6 mouse cellular contexts compared by ENCODE assay signal in the genomic region with DNA sequence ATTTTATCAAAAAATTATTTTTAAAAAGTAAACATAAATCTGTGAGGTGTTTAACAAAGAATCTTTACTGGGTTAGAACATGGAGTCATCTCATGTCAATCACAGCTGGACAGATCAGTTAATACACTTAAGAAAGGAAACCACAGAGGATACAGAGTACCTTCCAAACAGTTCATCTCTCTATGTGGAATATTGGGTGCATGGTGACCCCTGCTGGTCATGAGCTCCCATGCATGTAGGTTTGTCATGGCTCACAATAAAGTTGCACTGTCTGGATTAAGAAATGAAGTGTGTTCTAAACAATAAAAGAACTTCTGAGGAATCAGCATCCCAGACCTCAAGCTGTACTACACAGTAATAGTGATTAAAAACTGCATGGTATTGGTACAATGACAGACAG.
DNase-seq lines count a peak whose midpoint lies in the region; ATAC-seq and TF ChIP-seq lines count a peak whose summit lies in the region.
"Not testable (repeated sequence)": the region's sequence is repeated elsewhere in the genome, so short reads cannot be mapped to it uniquely, and the experiment has no call there.

No protein-coding gene starts in this region.

- H3K27ac ChIP-seq in kidney, postnatal 0 days, result not testable (repeated sequence)

- H3K27me3 ChIP-seq in kidney, postnatal 0 days (ENCODE audit: insufficient read depth, low read length); splenic B cell, adult 2 months (ENCODE audit: control insufficient read depth, insufficient read depth, low read length, poor library complexity, severe bottlenecking): not testable (repeated sequence)

- not testable (repeated sequence) for H3K36me3 ChIP-seq in kidney, postnatal 0 days (ENCODE audit: insufficient read depth, low read length); splenic B cell, adult 2 months (ENCODE audit: control insufficient read depth, insufficient read depth, low read length, poor library complexity, severe bottlenecking)

- not testable (repeated sequence) for H3K4me3 ChIP-seq in kidney, postnatal 0 days (replicated peaks; ENCODE audit: low read depth, low read length)

- H3K4me2 ChIP-seq in kidney, postnatal 0 days (ENCODE audit: low read length), result not testable (repeated sequence)

- H3K9me3 ChIP-seq in kidney, postnatal 0 days (replicated peaks; ENCODE audit: low read length), result not testable (repeated sequence)

- not testable (repeated sequence) for H3K9ac ChIP-seq in kidney, postnatal 0 days (ENCODE audit: low read depth, low read length)

- not testable (repeated sequence) for DNase-seq in kidney, postnatal 0 days (ENCODE audit: low spot score)
- DNase-seq in splenic B cell, adult 2 months (ENCODE audit: low read depth, low spot score), result peak; percentile 1

- not testable (repeated sequence) for H3K4me1 ChIP-seq in kidney, postnatal 0 days (replicated peaks; ENCODE audit: insufficient read depth, low read length)

- peak; percentile 7; the same call in 1 of the 2 replicates for TF ChIP-seq CTCF in kidney, postnatal 0 days (IDR thresholded peaks at IDR 0.05; ENCODE audit: low read depth)

- peak; percentile 83 for ATAC-seq in CD4-positive, CD25-positive, alpha-beta regulatory T cell, adult 4 months
- ATAC-seq in activated CD4-positive, CD25-positive, alpha-beta regulatory T cell, adult 4 months, result peak; percentile 76
- ATAC-seq in hematopoietic stem cell, adult 5-6 weeks (replicated peaks in 1 of 2; ENCODE audit: insufficient read depth in 1 of 2, low FRiP score in 2 of 2, low TSS enrichment in 1 of 2, low read depth in 1 of 2, poor library complexity in 2 of 2, severe bottlenecking in 2 of 2), result peak; percentile 85 to 86; a peak in 2 of 4 replicates
- not testable (repeated sequence) for ATAC-seq in kidney, postnatal 0 days (replicated peaks; ENCODE audit: low FRiP score, low read depth)
- ATAC-seq in megakaryocyte-erythroid progenitor cell, adult 5-6 weeks (replicated peaks; ENCODE audit: low FRiP score, low TSS enrichment, poor library complexity, severe bottlenecking), result peak; percentile 96
